Comparison of ENCODE assay signal across 15 mouse cellular contexts in genomic region chr11:9047044-9047443, GRCm38 (mm10). TPM values are rescaled to one million over a fixed set of nuclear protein-coding genes. Genes with fewer than 3 reads are reported as not detected.
DNase-seq lines count a peak whose midpoint lies in the region; ATAC-seq and TF ChIP-seq lines count a peak whose summit lies in the region.
"Had no signal": no experiment of that assay in that cellular context is flagged by ENCODE, and none has a peak within 500 bp of the region (broad histone marks: within the 10 kb centered on the region; RNA-seq: fewer than 3 reads in every experiment).

No protein-coding gene starts in this region.

- H3K9ac ChIP-seq in heart, postnatal 0 days (replicated peaks; ENCODE audit: low read depth, low read length): no peak overlapping the region
- H3K9ac ChIP-seq in midbrain, embryonic 11.5 days (ENCODE audit: low read length): no peak overlapping the region
- H3K9ac ChIP-seq: forebrain, embryonic 12.5 days; liver, embryonic 13.5 days; stomach, embryonic 15.5 days had no signal

- 21% methylated on average over 5 of the region's 5 CpGs for WGBS in heart, postnatal 0 days
- 86% methylated on average over 5 of the region's 5 CpGs for WGBS in midbrain, embryonic 11.5 days

- H3K4me3 ChIP-seq in heart, postnatal 0 days (ENCODE audit: low read depth, low read length): no peak overlapping the region
- no peak overlapping the region for H3K4me3 ChIP-seq in midbrain, embryonic 11.5 days (ENCODE audit: low read depth, low read length)
- H3K4me3 ChIP-seq: forebrain, embryonic 12.5 days; liver, embryonic 13.5 days; stomach, embryonic 15.5 days had no signal

- no peak overlapping the region for H3K4me2 ChIP-seq in heart, postnatal 0 days (ENCODE audit: low read depth, low read length)
- no peak overlapping the region for H3K4me2 ChIP-seq in midbrain, embryonic 11.5 days
- H3K4me2 ChIP-seq: forebrain, embryonic 12.5 days; liver, embryonic 13.5 days; stomach, embryonic 15.5 days had no signal

- H3K9me3 ChIP-seq in heart, postnatal 0 days (replicated peaks; ENCODE audit: control insufficient read depth, low read length): no peaks in the 10 kb centered on the region
- no peaks in the 10 kb centered on the region for H3K9me3 ChIP-seq in midbrain, embryonic 11.5 days (ENCODE audit: control insufficient read depth, low read length)
- H3K9me3 ChIP-seq: forebrain, embryonic 12.5 days; liver, embryonic 13.5 days; stomach, embryonic 15.5 days had no signal

- no peaks in the 10 kb centered on the region for H3K27me3 ChIP-seq in heart, postnatal 0 days (ENCODE audit: control insufficient read depth, insufficient read depth, low read length)
- H3K27me3 ChIP-seq in midbrain, embryonic 11.5 days (ENCODE audit: control insufficient read depth, insufficient read depth, low read length): peaks cover 2% of the 10 kb centered on the region; the same call in 1 of the 2 replicates
- H3K27me3 ChIP-seq: stomach, embryonic 15.5 days had no signal

- H3K36me3 ChIP-seq in heart, postnatal 0 days (replicated peaks; ENCODE audit: control insufficient read depth, insufficient read depth, low read length): no peaks in the 10 kb centered on the region
- no peaks in the 10 kb centered on the region for H3K36me3 ChIP-seq in midbrain, embryonic 11.5 days (ENCODE audit: control insufficient read depth, insufficient read depth, low read length)
- H3K36me3 ChIP-seq: forebrain, embryonic 12.5 days; liver, embryonic 13.5 days; stomach, embryonic 15.5 days had no signal

- H3K27ac ChIP-seq in heart, postnatal 0 days (ENCODE audit: low read depth): peak overlapping the region; percentile 88
- H3K27ac ChIP-seq in midbrain, embryonic 11.5 days (ENCODE audit: low read depth, low read length): no peak overlapping the region
- H3K27ac ChIP-seq: forebrain, embryonic 12.5 days; liver, embryonic 13.5 days; stomach, embryonic 15.5 days had no signal

- TF ChIP-seq CTCF in brain, embryonic 14.5 days (IDR thresholded peaks at IDR 0.05; ENCODE audit: borderline replicate concordance, extremely low read depth, insufficient read depth, insufficient read length): no peak
- no peak for TF ChIP-seq CTCF in heart, postnatal 0 days (IDR thresholded peaks at IDR 0.05; ENCODE audit: low read depth)

- TF ChIP-seq POLR2A in brain, embryonic 14.5 days (IDR thresholded peaks at IDR 0.05; ENCODE audit: borderline replicate concordance, extremely low read depth, insufficient read depth, insufficient read length, poor library complexity, severe bottlenecking): no peak

- peak; percentile 81 for ATAC-seq in heart, postnatal 0 days (ENCODE audit: insufficient read depth, low read depth)
- no peak for ATAC-seq in midbrain, embryonic 11.5 days (ENCODE audit: low FRiP score)

- DNase-seq in kidney, adult 11 months: peak; percentile 40
- DNase-seq in kidney, postnatal 4 days: no peak
- DNase-seq in 3T3-L1 (ENCODE audit: low read depth, low spot score): peak; percentile 16
- peak; percentile 11 for DNase-seq in brain, embryonic 14.5 days (ENCODE audit: low read depth)
- DNase-seq in heart, postnatal 0 days (ENCODE audit: low spot score): peak; percentile 82
- DNase-seq in midbrain, embryonic 11.5 days (ENCODE audit: low spot score, missing footprints): no peak
- DNase-seq in retina, postnatal 1 day: no peak
- DNase-seq: cerebellum, adult 9-10 months; liver, embryonic 13.5 days; lung, postnatal 36 days; right cerebral cortex, postnatal 4 days had no signal

- TF ChIP-seq EP300 in heart, postnatal 0 days (IDR thresholded peaks at IDR 0.05; ENCODE audit: low read depth): peak; percentile 95

- peaks cover 18% of the 10 kb centered on the region for H3K4me1 ChIP-seq in heart, postnatal 0 days (ENCODE audit: control insufficient read depth, insufficient read depth)
- peaks cover 3% of the 10 kb centered on the region for H3K4me1 ChIP-seq in midbrain, embryonic 11.5 days (ENCODE audit: control insufficient read depth, insufficient read depth, low read length)

RNA-seq across cellular contexts. Expression of gene Gm11992, which starts 1.4 kb away (rescaled TPM):
- 1.0 and 1.1 TPM in 2 replicates for polyA plus RNA-seq in brain, embryonic 14.5 days (2012; rRNA removed)
- 11.3 and 12.3 TPM in 2 replicates for total RNA-seq in heart, postnatal 0 days (2014; rRNA removed; ENCODE audit: low replicate concordance)
- polyA plus RNA-seq in heart, postnatal 0 days (2015; fragmentation: Nextera tagmentation; extraction: Ambion mirVana): 6.5 and 7.7 TPM in 2 replicates
- polyA plus RNA-seq in midbrain, embryonic 11.5 days (2014; fragmentation: Nextera tagmentation; extraction: Ambion mirVana): 0.44 and 0.77 TPM in 2 replicates

RNA-seq across cellular contexts. Expression of gene Sun3, which starts 1.7 kb away (rescaled TPM):
- polyA plus RNA-seq in brain, embryonic 14.5 days (2012; rRNA removed): 0.05 TPM in 1 of 2 replicates, not detected in the other
- 1.9 TPM in 1 of 2 replicates, not detected in the other for total RNA-seq in heart, postnatal 0 days (2014; rRNA removed; ENCODE audit: low replicate concordance)
- polyA plus RNA-seq in heart, postnatal 0 days (2015; fragmentation: Nextera tagmentation; extraction: Ambion mirVana): 2.3 and 3.0 TPM in 2 replicates
- 0.22 TPM in 1 of 2 replicates, not detected in the other for polyA plus RNA-seq in midbrain, embryonic 11.5 days (2014; fragmentation: Nextera tagmentation; extraction: Ambion mirVana)
- total RNA-seq: adrenal gland, postnatal 4 days had no signal
- polyA plus RNA-seq: gonadal fat pad, adult 2 months; liver, embryonic 13.5 days had no signal

RNA-seq across cellular contexts. Expression of gene Hus1, which starts 36.1 kb away (rescaled TPM):
- 12.0 and 13.3 TPM in 2 replicates for polyA plus RNA-seq in brain, embryonic 14.5 days (2012; rRNA removed)
- 13.7 and 14.4 TPM in 2 replicates for total RNA-seq in heart, postnatal 0 days (2014; rRNA removed; ENCODE audit: low replicate concordance)
- polyA plus RNA-seq in heart, postnatal 0 days (2015; fragmentation: Nextera tagmentation; extraction: Ambion mirVana): 8.1 and 8.4 TPM in 2 replicates
- polyA plus RNA-seq in midbrain, embryonic 11.5 days (2014; fragmentation: Nextera tagmentation; extraction: Ambion mirVana): 22.0 and 22.6 TPM in 2 replicates

Comparison
In these comparisons a context has a peak if more than half of its experiments do, and no peak if none do; other contexts are left out.
1. DNase-seq: peak in kidney, adult 11 months (single experiment), 3T3-L1 (single experiment), brain, embryonic 14.5 days (single experiment) and heart, postnatal 0 days (single experiment); none in kidney, postnatal 4 days (0 of 2), midbrain, embryonic 11.5 days (single experiment) and retina, postnatal 1 day (single experiment).